Mouse (Mus musculus) midbrain, embryonic 14.5 days (tissue): Measurements from ENCODE around the gene Ccl8. TPM values are rescaled to one million over a fixed set of nuclear protein-coding genes. Genes with fewer than 3 reads are reported as not detected.

Experiments used
- ATAC-seq: fragments of 200-750 bp; cut with Nextera tagmentation; 2 replicates; pipeline ENCODE4 v1.8.0; 2017; ENCODE audit warnings: moderate number of reproducible peaks, moderate library complexity; ENCODE audit not compliant: low FRiP score, low TSS enrichment
- DNase-seq: peaks from one replicate; pipeline ENCODE4 v3.0.0-alpha.2; 2015
- H3K27ac ChIP-seq: fragments of 300-500 bp; sonication (generic); replicated peaks from 2 replicates; pipeline ENCODE4 v1.5.1; 2014; ENCODE audit warnings: mild to moderate bottlenecking, low read depth, low read length, moderate library complexity
- H3K27me3 ChIP-seq: fragments of 300-500 bp; sonication (generic); 2 replicates; pipeline ENCODE4 v1.6.1; 2014; ENCODE audit warnings: low read length, control low read depth, mixed read lengths; ENCODE audit not compliant: control insufficient read depth, insufficient read depth
- H3K36me3 ChIP-seq: fragments of 300-500 bp; sonication (generic); 2 replicates; pipeline ENCODE4 v1.6.1; 2014; ENCODE audit warnings: low read length, control low read depth; ENCODE audit not compliant: control insufficient read depth, insufficient read depth
- H3K4me1 ChIP-seq: fragments of 300-500 bp; sonication (generic); 2 replicates; pipeline ENCODE4 v1.6.1; 2014; ENCODE audit warnings: mild to moderate bottlenecking, antibody characterized with exemption, low read length, control low read depth; ENCODE audit not compliant: control insufficient read depth, insufficient read depth
- H3K4me2 ChIP-seq: fragments of 300-500 bp; sonication (generic); 2 replicates; pipeline ENCODE4 v1.6.1; 2014; ENCODE audit warnings: mild to moderate bottlenecking, low read length, moderate library complexity
- H3K4me3 ChIP-seq: fragments of 300-500 bp; sonication (generic); replicated peaks from 2 replicates; pipeline ENCODE4 v1.5.1; 2014; ENCODE audit warnings: low read depth, low read length
- H3K9ac ChIP-seq: fragments of 300-500 bp; sonication (generic); replicated peaks from 2 replicates; pipeline ENCODE4 v1.6.1; 2014; ENCODE audit warnings: mild to moderate bottlenecking, low read length, moderate library complexity
- H3K9me3 ChIP-seq: fragments of 300-500 bp; sonication (generic); 2 replicates; pipeline ENCODE4 v1.6.1; 2016; ENCODE audit warnings: low read length, control low read depth, mixed read lengths; ENCODE audit not compliant: control insufficient read depth
- WGBS: fragments of 180-500 bp; shearing (Covaris S2); extraction: QIAGEN DNeasy Blood & Tissue Kit; methylation state at CpG from one replicate; pipeline ENCODE4 v1.1.7; 2014; 5-methylcytosine and 5-hydroxymethylcytosine counted together
- polyA plus RNA-seq: library from polyadenylated mRNA; unstranded; fragments of >200 nt; fragmentation: Nextera tagmentation; extraction: Ambion mirVana; gene quantifications from 2 replicates; pipeline ENCODE4 v1.2.1, GENCODE M21; 2014

Gene Ccl8
- polyA plus RNA-seq, 1 experiment from 2014 or later = not detected

GRCm38 (mm10) chr11:82136196-82136595 lies 21.2 kb downstream of the Ccl8 start:
- no peak for ATAC-seq
- Histone ChIP-seq H3K9ac (no peak overlapping the region), H3K9me3 (no peaks in the 10 kb centered on the region), H3K27ac (no peak overlapping the region), H3K36me3 (no peaks in the 10 kb centered on the region), H3K4me3 (no peak overlapping the region), H3K4me2 (no peak overlapping the region), H3K27me3 (no peaks in the 10 kb centered on the region), H3K4me1 (no peaks in the 10 kb centered on the region)
- WGBS = 91% methylated on average over 2 of the region's 2 CpGs
- DNase-seq = no peak

- no peaks in the 10 kb centered on the region for H3K4me1 ChIP-seq
- no peaks in the 10 kb centered on the region for H3K9me3 ChIP-seq
- no peak overlapping the region for H3K27ac ChIP-seq
- no peak overlapping the region for H3K4me3 ChIP-seq
- H3K36me3 ChIP-seq = no peaks in the 10 kb centered on the region
- 76% methylated on average over 7 of the region's 7 CpGs for WGBS
- no peaks in the 10 kb centered on the region for H3K27me3 ChIP-seq
- DNase-seq (peak; percentile 23), ATAC-seq (no peak)
- H3K9ac ChIP-seq = no peak overlapping the region
- no peak overlapping the region for H3K4me2 ChIP-seq
Observed at GRCm38 (mm10) chr11:82139492-82140094, 24.6 kb downstream of the Ccl8 start.

- Histone ChIP-seq H3K27ac (no peak overlapping the region), H3K4me1 (no peaks in the 10 kb centered on the region), H3K4me2 (no peak overlapping the region), H3K27me3 (no peaks in the 10 kb centered on the region), H3K4me3 (no peak overlapping the region), H3K36me3 (no peaks in the 10 kb centered on the region), H3K9me3 (no peaks in the 10 kb centered on the region), H3K9ac (no peak overlapping the region)
- DNase-seq (no peak), ATAC-seq (no peak)
- WGBS = 93% methylated on average over 2 of the region's 2 CpGs
Observed at GRCm38 (mm10) chr11:82159126-82159525, 44.1 kb downstream of the Ccl8 start.

- no peaks in the 10 kb centered on the region for H3K36me3 ChIP-seq
- 79% methylated on average over 8 of the region's 8 CpGs for WGBS
- no peak overlapping the region for H3K4me3 ChIP-seq
- H3K9me3 ChIP-seq = no peaks in the 10 kb centered on the region
- ATAC-seq (no peak), DNase-seq (no peak)
- no peaks in the 10 kb centered on the region for H3K27me3 ChIP-seq
- H3K27ac ChIP-seq = no peak overlapping the region
- H3K4me2 ChIP-seq = no peak overlapping the region
- H3K4me1 ChIP-seq = no peaks in the 10 kb centered on the region
- no peak overlapping the region for H3K9ac ChIP-seq
Observed at GRCm38 (mm10) chr11:82163285-82163684, 48.3 kb downstream of the Ccl8 start.

Other genes with a start within 250 kb of the Ccl8 start
- gene Asic2, start 146.7 kb upstream of the Ccl8 start, polyA plus RNA-seq = 8.7 and 11.4 TPM in 2 replicates
- gene Ccl2, start 79.6 kb upstream of the Ccl8 start, polyA plus RNA-seq = 3.6 TPM in 1 of 2 replicates, not detected in the other
- gene Gm17268, start 76.6 kb upstream of the Ccl8 start, polyA plus RNA-seq = not detected in 2 replicates
- gene Ccl7, start 69.5 kb upstream of the Ccl8 start, polyA plus RNA-seq = 1.9 TPM in 1 of 2 replicates, not detected in the other
- 0.20 TPM in 1 of 2 replicates, not detected in the other for gene Ccl11, start 57.4 kb upstream of the Ccl8 start, polyA plus RNA-seq
- 6.2 TPM in 1 of 2 replicates, not detected in the other for gene Ccl12, start 13.3 kb upstream of the Ccl8 start, polyA plus RNA-seq
- 1.1 and 1.3 TPM in 2 replicates for gene Ccl1, start 190.5 kb downstream of the Ccl8 start, polyA plus RNA-seq